Mouse (Mus musculus) ES-E14 (cell line): ENCODE results near the gene Hus1b.

Source experiments
- CHD2 ChIP-seq: IDR thresholded peaks from 2 replicates; pipeline ENCODE4 v1.6.1; 2014; ENCODE audit warnings: mild to moderate bottlenecking, low read depth, low read length, inconsistent platforms
- HCFC1 ChIP-seq: IDR thresholded peaks from 2 replicates; pipeline ENCODE4 v1.6.1; 2012; ENCODE audit warnings: low read length, inconsistent platforms, borderline replicate concordance; ENCODE audit not compliant: insufficient read depth
- ZNF384 ChIP-seq: IDR thresholded peaks from 2 replicates; pipeline ENCODE4 v1.6.1; 2012; ENCODE audit warnings: low read depth, low read length, inconsistent platforms

DNA sequence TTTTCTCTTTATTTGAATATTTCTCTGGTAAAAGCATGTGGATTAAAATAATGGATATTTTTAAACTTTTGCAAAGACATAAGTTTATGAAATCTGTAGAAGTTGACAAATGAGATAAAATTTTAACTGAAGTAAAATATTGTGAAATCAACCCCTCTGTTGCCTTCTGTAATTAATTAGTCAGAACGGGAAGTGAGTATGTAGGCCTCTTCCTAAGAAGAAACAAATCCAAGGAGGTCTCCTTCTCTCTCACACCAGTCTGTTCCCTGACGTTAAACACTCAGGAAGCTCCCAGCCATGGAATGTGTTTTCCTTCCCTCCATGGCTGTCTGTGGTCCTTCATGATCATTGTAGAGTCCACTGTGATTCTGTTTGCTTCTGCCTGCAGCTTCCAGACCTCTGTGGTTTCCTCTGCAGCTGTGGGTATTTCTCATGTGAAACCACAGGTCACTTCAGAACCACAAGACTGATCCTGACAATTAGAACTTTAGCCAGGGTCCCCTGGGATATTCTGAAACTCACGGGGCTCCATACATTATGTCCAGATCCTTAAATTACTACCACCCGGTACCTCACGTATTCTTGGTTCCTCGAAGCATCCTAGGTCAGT, 46.8 kb upstream of the Hus1b start:
- TF ChIP-seq HCFC1 (no peak), ZNF384 (no peak), CHD2 (no peak)
